Mouse (Mus musculus): ENCODE data around the gene Asic5.

DNA sequence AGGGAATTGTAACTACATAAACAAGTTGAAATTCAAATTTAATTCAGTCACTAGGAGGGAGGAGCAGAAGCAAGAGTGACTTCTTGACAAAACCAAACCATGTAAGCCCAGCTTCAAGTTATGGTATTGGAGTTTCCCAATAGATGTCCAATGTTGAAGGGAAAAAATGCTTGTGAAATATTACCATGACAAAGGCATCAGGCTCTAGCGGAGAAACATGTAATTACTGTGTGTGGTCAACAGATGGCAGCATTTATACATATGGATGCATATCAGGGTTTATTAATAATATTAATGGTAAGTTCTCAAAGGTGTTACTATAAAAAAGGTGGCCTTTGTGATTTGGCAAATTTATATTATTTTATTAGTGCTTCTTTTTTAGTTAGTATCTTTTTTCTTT lies 13.9 kb downstream of the Asic5 start:
- TF ChIP-seq UBTF (IDR thresholded peaks at IDR 0.05; ENCODE audit: low read depth, low read length): no peak
- TF ChIP-seq E2F4 (IDR thresholded peaks at IDR 0.05; ENCODE audit: insufficient replicate concordance, low read depth, low read length): no peak
- TF ChIP-seq POLR2A (IDR thresholded peaks at IDR 0.05; ENCODE audit: low read depth, low read length): no peak
- no peak for TF ChIP-seq ZC3H11A (IDR thresholded peaks at IDR 0.05; ENCODE audit: low read depth, low read length)
- no peak for TF ChIP-seq SIN3A (IDR thresholded peaks at IDR 0.05; ENCODE audit: low read length)
- no peak for TF ChIP-seq POLR2AphosphoS2 (IDR thresholded peaks at IDR 0.05; ENCODE audit: low read depth, low read length)
- TF ChIP-seq MYC (IDR thresholded peaks at IDR 0.05; ENCODE audit: low read depth, low read length): no peak
- TF ChIP-seq CTCF (conservative IDR thresholded peaks at IDR 0.05 in 1 of 2, IDR thresholded peaks at IDR 0.05 in 1 of 2; ENCODE audit: low read depth in 2 of 2, low read length in 2 of 2): peak; percentile 51 to 74; a peak in 3 of 4 replicates
- no peak for TF ChIP-seq CHD2 (IDR thresholded peaks at IDR 0.05; ENCODE audit: low read length)
- TF ChIP-seq ZMIZ1 (IDR thresholded peaks at IDR 0.05; ENCODE audit: low read depth, low read length): no peak
- TF ChIP-seq JUN (IDR thresholded peaks at IDR 0.05; ENCODE audit: insufficient read depth, low read depth, low read length): no peak
- no peak for TF ChIP-seq ETS1 (conservative IDR thresholded peaks at IDR 0.05; ENCODE audit: low read depth, low read length)
- no peak for TF ChIP-seq MAX (IDR thresholded peaks at IDR 0.05; ENCODE audit: low read length)
- TF ChIP-seq MEF2A (IDR thresholded peaks at IDR 0.05; ENCODE audit: borderline replicate concordance, low read depth, low read length): no peak

All from CH12.LX (cell line).